Mouse (Mus musculus): ENCODE data around the gene Sh3kbp1. TPM values are rescaled to one million over a fixed set of nuclear protein-coding genes. Genes with fewer than 3 reads are reported as not detected.

Sh3kbp1 gene
- polyA plus RNA-seq, 1 experiment from 2014 or later, result 42.5 TPM

GRCm38 (mm10) chrX:159912061-159912460 lies 285.0 kb downstream of the Sh3kbp1 start:
- no peak for TF ChIP-seq CTCF (IDR thresholded peaks at IDR 0.05; ENCODE audit: low read depth)
- H3K9ac ChIP-seq, result no peak overlapping the region
- H3K4me3 ChIP-seq (ENCODE audit: low read depth, low read length), result no peak overlapping the region
- no peaks in the 10 kb centered on the region for H3K27me3 ChIP-seq (ENCODE audit: insufficient read depth, low read length)
- H3K36me3 ChIP-seq (ENCODE audit: insufficient read depth), result no peaks in the 10 kb centered on the region
- no peaks in the 10 kb centered on the region for H3K9me3 ChIP-seq (ENCODE audit: low read depth, low read length)
- WGBS, result 73% methylated on average over 3 of the region's 3 CpGs
- H3K4me2 ChIP-seq, result no peak overlapping the region
- no peak overlapping the region for H3K27ac ChIP-seq (ENCODE audit: low read depth)
- DNase-seq, result no peak
- no peak for ATAC-seq (ENCODE audit: insufficient read depth)
- no peaks in the 10 kb centered on the region for H3K4me1 ChIP-seq (ENCODE audit: insufficient read depth)

DNA sequence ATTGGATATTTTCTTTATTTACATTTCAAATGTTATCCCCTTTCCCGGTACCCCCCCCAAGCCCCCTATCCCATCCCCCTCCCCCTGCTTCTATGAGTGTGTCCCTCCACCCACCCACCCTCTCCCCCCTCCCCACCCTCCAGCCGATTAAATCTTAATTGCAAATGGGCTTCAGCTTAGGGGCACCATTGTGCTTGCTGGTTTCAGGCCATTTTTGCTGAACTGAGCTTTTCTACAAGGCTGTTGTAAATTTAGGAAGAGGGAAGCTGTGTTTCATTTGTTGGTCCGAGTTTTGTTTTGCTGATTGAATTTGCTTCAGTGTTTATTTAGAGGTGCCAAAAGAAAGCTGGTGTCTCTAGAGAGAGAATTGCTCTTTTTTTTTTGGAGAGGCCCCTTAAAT lies 286.4 kb downstream of the Sh3kbp1 start:
- DNase-seq (no peak), ATAC-seq (ENCODE audit: insufficient read depth) (no peak)
- H3K36me3 ChIP-seq (ENCODE audit: insufficient read depth), result no peaks in the 10 kb centered on the region
- whole genome bisulfite sequencing, result 60% methylated on average over 3 of the region's 3 CpGs
- H3K4me3 ChIP-seq (ENCODE audit: low read depth, low read length), result no peak overlapping the region
- no peak overlapping the region for H3K4me2 ChIP-seq
- H3K27me3 ChIP-seq (ENCODE audit: insufficient read depth, low read length), result no peaks in the 10 kb centered on the region
- H3K9ac ChIP-seq, result no peak overlapping the region
- no peaks in the 10 kb centered on the region for H3K9me3 ChIP-seq (ENCODE audit: low read depth, low read length)
- H3K27ac ChIP-seq (ENCODE audit: low read depth), result no peak overlapping the region
- no peak for TF ChIP-seq CTCF (IDR thresholded peaks at IDR 0.05; ENCODE audit: low read depth)
- H3K4me1 ChIP-seq (ENCODE audit: insufficient read depth), result no peaks in the 10 kb centered on the region

DNA sequence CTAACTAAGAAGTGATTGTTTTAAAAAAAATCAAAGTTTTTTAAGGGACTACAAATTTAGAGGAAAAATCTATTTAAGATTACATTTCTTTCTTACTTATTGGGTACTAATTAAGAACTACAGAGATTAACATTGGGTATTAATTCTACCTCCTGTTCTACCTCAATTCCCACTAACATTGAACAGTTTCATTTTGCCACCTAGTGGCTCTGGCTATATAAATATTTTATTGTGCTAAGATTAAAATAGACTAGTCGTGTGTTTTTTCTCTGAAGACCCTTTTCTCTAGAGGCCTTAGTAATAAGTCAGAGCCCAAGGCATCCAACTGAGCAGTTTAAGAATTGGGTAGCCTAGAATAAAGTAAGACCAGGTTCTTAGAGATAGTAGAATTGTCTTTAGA lies 288.1 kb downstream of the Sh3kbp1 start:
- peak; percentile 46 for DNase-seq

GRCm38 (mm10) chrX:159924759-159925158 lies 297.7 kb downstream of the Sh3kbp1 start:
- no peaks in the 10 kb centered on the region for H3K27me3 ChIP-seq (ENCODE audit: insufficient read depth, low read length)

More for the DNA sequence above, 288.1 kb downstream of the Sh3kbp1 start:
- no peak overlapping the region for H3K27ac ChIP-seq (ENCODE audit: low read depth)
- WGBS, result 51% methylated on average over 1 of the region's 1 CpGs
- H3K27me3 ChIP-seq (ENCODE audit: insufficient read depth, low read length), result no peaks in the 10 kb centered on the region
- no peak for ATAC-seq (ENCODE audit: insufficient read depth)
- H3K9ac ChIP-seq, result no peak overlapping the region
- H3K4me3 ChIP-seq (ENCODE audit: low read depth, low read length), result no peak overlapping the region
- H3K4me2 ChIP-seq, result no peak overlapping the region
- TF ChIP-seq CTCF (IDR thresholded peaks at IDR 0.05; ENCODE audit: low read depth), result no peak
- H3K9me3 ChIP-seq (ENCODE audit: low read depth, low read length), result no peaks in the 10 kb centered on the region
- no peaks in the 10 kb centered on the region for H3K36me3 ChIP-seq (ENCODE audit: insufficient read depth)
- no peaks in the 10 kb centered on the region for H3K4me1 ChIP-seq (ENCODE audit: insufficient read depth)

DNA sequence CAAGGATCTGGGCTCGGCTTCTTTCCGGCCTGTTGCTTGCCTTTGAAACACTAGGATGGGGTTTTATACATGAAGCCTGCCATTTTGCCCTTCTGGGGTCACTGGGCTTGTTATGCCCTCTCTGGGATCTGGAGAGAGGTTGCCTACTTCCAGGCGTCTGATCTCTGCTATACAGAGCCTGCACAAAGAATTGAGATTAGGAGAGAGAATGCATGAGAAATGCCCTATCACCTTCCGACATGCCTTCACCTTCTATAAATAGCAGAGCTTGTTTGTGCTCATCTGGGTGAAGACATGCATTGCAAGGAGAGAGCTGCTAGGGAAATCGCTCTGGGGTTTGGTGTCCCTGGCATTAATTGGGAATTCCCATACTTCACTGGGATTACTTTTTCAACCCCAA lies 301.1 kb downstream of the Sh3kbp1 start:
- no peak for ATAC-seq (ENCODE audit: insufficient read depth)
- H3K27ac ChIP-seq (ENCODE audit: low read depth), result no peak overlapping the region
- H3K9ac ChIP-seq, result no peak overlapping the region
- H3K36me3 ChIP-seq (ENCODE audit: insufficient read depth), result no peaks in the 10 kb centered on the region
- H3K4me2 ChIP-seq, result no peak overlapping the region
- no peaks in the 10 kb centered on the region for H3K9me3 ChIP-seq (ENCODE audit: low read depth, low read length)
- no peaks in the 10 kb centered on the region for H3K27me3 ChIP-seq (ENCODE audit: insufficient read depth, low read length)
- no peaks in the 10 kb centered on the region for H3K4me1 ChIP-seq (ENCODE audit: insufficient read depth)
- no peak overlapping the region for H3K4me3 ChIP-seq (ENCODE audit: low read depth, low read length)
- WGBS, result 66% methylated on average over 5 of the region's 5 CpGs
- DNase-seq, result no peak
- no peak for TF ChIP-seq CTCF (IDR thresholded peaks at IDR 0.05; ENCODE audit: low read depth)

More at GRCm38 (mm10) chrX:159924759-159925158, 297.7 kb downstream of the Sh3kbp1 start:
- DNase-seq, result no peak
- Histone ChIP-seq H3K4me2 (no peak overlapping the region), H3K36me3 (ENCODE audit: insufficient read depth) (no peaks in the 10 kb centered on the region), H3K27ac (ENCODE audit: low read depth) (no peak overlapping the region), H3K4me1 (ENCODE audit: insufficient read depth) (no peaks in the 10 kb centered on the region), H3K4me3 (ENCODE audit: low read depth, low read length) (no peak overlapping the region), H3K9ac (no peak overlapping the region), H3K9me3 (ENCODE audit: low read depth, low read length) (no peaks in the 10 kb centered on the region)
- ATAC-seq (ENCODE audit: insufficient read depth), result no peak
- no peak for TF ChIP-seq CTCF (IDR thresholded peaks at IDR 0.05; ENCODE audit: low read depth)
- WGBS, result 85% methylated on average over 6 of the region's 6 CpGs

DNA sequence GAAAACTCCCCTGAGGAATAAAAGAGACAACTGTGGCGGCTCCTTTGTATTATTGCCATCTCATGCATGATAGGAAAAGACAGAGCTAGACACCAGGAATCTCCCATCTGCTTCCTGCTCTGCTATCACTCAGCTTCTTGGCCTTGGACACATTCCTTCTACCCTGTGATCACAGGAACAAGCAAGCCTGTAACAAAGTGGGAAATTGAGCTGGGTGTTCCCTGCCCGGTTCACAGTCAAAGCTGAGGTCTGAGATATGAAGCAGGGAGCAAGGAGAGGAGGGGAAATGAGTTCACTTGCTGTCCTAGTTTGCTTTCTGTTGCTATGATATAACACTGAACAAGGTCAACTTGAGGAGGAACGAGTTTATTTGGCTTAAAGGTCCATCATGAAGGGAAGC lies 301.8 kb downstream of the Sh3kbp1 start:
- Histone ChIP-seq H3K9ac (no peak overlapping the region), H3K4me1 (ENCODE audit: insufficient read depth) (no peaks in the 10 kb centered on the region), H3K9me3 (ENCODE audit: low read depth, low read length) (no peaks in the 10 kb centered on the region), H3K4me3 (ENCODE audit: low read depth, low read length) (no peak overlapping the region), H3K4me2 (no peak overlapping the region), H3K27ac (ENCODE audit: low read depth) (no peak overlapping the region), H3K36me3 (ENCODE audit: insufficient read depth) (no peaks in the 10 kb centered on the region), H3K27me3 (ENCODE audit: insufficient read depth, low read length) (no peaks in the 10 kb centered on the region)
- no peak for TF ChIP-seq CTCF (IDR thresholded peaks at IDR 0.05; ENCODE audit: low read depth)
- DNase-seq, result no peak
- 55% methylated on average over 3 of the region's 3 CpGs for WGBS
- no peak for ATAC-seq (ENCODE audit: insufficient read depth)

GRCm38 (mm10) chrX:159932027-159932426 lies 305.0 kb downstream of the Sh3kbp1 start:
- TF ChIP-seq CTCF (IDR thresholded peaks at IDR 0.05; ENCODE audit: low read depth), result no peak
- ATAC-seq (ENCODE audit: insufficient read depth), result no peak
- no peaks in the 10 kb centered on the region for H3K27me3 ChIP-seq (ENCODE audit: insufficient read depth, low read length)

DNA sequence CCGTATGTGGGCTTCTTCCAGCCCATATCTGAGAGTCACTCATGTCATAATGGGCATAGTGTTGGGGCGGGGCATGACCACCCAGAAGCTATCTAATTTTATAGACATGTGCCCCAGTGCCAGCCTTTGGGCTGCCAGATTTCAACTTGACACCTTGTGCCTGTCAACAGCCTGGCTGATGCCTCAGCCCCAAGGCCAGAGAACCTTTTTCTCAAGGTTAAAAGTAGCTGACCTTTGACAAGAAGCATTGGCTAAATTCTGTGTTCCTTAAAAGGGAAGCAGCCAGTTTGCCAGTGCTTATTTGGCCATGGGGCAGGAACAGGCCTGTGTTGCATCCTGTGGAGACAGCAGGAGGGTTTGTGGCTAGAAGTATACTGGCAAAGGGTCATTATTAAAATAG lies 315.5 kb downstream of the Sh3kbp1 start:
- no peak overlapping the region for H3K4me3 ChIP-seq (ENCODE audit: low read depth, low read length)
- no peak for DNase-seq
- H3K4me2 ChIP-seq, result no peak overlapping the region
- no peak overlapping the region for H3K9ac ChIP-seq
- H3K36me3 ChIP-seq (ENCODE audit: insufficient read depth), result no peaks in the 10 kb centered on the region
- WGBS, result 70% methylated on average over 2 of the region's 2 CpGs
- ATAC-seq (ENCODE audit: insufficient read depth), result no peak
- H3K4me1 ChIP-seq (ENCODE audit: insufficient read depth), result no peaks in the 10 kb centered on the region
- H3K27ac ChIP-seq (ENCODE audit: low read depth), result no peak overlapping the region
- H3K27me3 ChIP-seq (ENCODE audit: insufficient read depth, low read length), result no peaks in the 10 kb centered on the region
- TF ChIP-seq CTCF (IDR thresholded peaks at IDR 0.05; ENCODE audit: low read depth), result no peak
- H3K9me3 ChIP-seq (ENCODE audit: low read depth, low read length), result no peaks in the 10 kb centered on the region

More at GRCm38 (mm10) chrX:159932027-159932426, 305.0 kb downstream of the Sh3kbp1 start:
- 87% methylated on average over 1 of the region's 1 CpGs for WGBS
- Histone ChIP-seq H3K4me1 (ENCODE audit: insufficient read depth) (no peaks in the 10 kb centered on the region), H3K4me2 (no peak overlapping the region), H3K9me3 (ENCODE audit: low read depth, low read length) (no peaks in the 10 kb centered on the region), H3K4me3 (ENCODE audit: low read depth, low read length) (no peak overlapping the region), H3K9ac (no peak overlapping the region), H3K27ac (ENCODE audit: low read depth) (no peak overlapping the region), H3K36me3 (ENCODE audit: insufficient read depth) (no peaks in the 10 kb centered on the region)
- DNase-seq, result no peak

Measured in lung, embryonic 14.5 days (tissue).